Comparison of ENCODE assay signal across 9 mouse cellular contexts in the genomic region with DNA sequence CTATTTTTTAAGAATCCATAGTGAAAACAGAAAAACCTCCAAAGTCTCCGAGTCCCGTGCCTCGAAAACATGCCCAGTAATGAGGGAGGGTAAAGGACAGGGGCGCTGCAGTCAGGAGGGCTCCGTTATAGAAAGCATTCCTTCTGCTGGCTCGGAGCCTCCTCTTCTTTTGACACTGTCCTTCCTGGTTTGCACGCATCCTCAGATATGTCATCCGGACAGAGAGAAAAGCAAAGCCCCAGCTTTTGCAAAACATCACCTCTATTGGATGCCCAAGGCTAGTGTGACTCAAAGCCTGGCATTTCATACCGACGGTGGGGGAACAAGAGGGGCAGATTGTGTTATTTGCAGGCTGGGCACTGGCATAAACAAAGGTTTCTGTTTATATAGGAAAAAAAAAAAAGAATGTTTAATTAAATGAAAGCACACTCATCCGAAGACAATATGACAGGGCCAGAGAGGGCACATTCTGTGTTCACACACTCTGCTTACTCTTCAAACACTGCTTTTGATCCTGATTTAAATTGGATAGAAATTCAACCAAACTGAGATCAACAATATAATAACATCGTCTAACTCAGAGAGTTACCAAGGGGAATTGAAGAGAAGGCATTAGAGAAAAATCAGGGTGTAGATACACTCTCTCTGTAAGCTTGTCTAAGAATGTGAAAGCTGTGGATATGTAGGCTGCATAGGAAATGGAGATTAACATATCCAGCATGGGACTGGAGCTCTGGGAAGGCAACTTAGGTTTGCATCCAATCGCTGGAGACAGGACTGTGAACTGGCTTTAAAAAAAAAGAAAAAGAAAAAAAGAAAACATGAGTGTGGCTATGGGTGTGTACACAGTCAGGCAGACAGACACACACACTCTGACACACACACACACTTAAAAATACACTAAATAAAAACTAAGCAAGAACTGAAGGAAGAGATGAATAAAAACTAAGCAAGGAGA.
DNase-seq lines count a peak whose midpoint lies in the region; ATAC-seq and TF ChIP-seq lines count a peak whose summit lies in the region.
"Had no signal": no experiment of that assay in that cellular context is flagged by ENCODE, and none has a peak within 500 bp of the region (broad histone marks: within the 10 kb centered on the region; RNA-seq: fewer than 3 reads in every experiment).

No protein-coding gene starts in this region.

- no peaks in the 10 kb centered on the region for H3K9me3 ChIP-seq in lung, embryonic 14.5 days (ENCODE audit: low read depth, low read length)
- no peaks in the 10 kb centered on the region for H3K9me3 ChIP-seq in forebrain, embryonic 16.5 days (ENCODE audit: control insufficient read depth, low read length)
- H3K9me3 ChIP-seq in midbrain, embryonic 15.5 days, result no peaks in the 10 kb centered on the region

- DNase-seq in embryo, embryonic 10.5 days (ENCODE audit: low spot score), result peak; percentile 9
- DNase-seq in embryo, embryonic 11 days, result no peak
- DNase-seq in lung, embryonic 14.5 days, result peak; percentile 61
- no peak for DNase-seq in lung, adult 2 months
- DNase-seq in frontal cortex, postnatal 10 days (ENCODE audit: low spot score in 2 of 2), result no peak
- DNase-seq in left cerebral cortex, adult 8-10 months (ENCODE audit: low spot score in 2 of 2), result no peak

- no peak overlapping the region for H3K9ac ChIP-seq in lung, embryonic 14.5 days
- H3K9ac ChIP-seq in forebrain, embryonic 16.5 days (replicated peaks; ENCODE audit: low read depth, low read length), result peak overlapping the region; percentile 22; the same call in 1 of the 2 replicates
- 0 out of 2 replicates have a peak overlapping the region, but pooled peaks have one; percentile 6 for H3K9ac ChIP-seq in midbrain, embryonic 15.5 days

- 24% methylated on average over 13 of the region's 13 CpGs for WGBS in lung, embryonic 14.5 days
- WGBS in lung, adult 2 months, result 35% methylated on average over 13 of the region's 13 CpGs
- WGBS in forebrain, embryonic 16.5 days, result 28% methylated on average over 13 of the region's 13 CpGs
- 25% methylated on average over 13 of the region's 13 CpGs for WGBS in midbrain, embryonic 15.5 days

- H3K27me3 ChIP-seq in lung, embryonic 14.5 days (ENCODE audit: insufficient read depth, low read length), result no peaks in the 10 kb centered on the region
- H3K27me3 ChIP-seq in forebrain, embryonic 16.5 days (replicated peaks; ENCODE audit: control insufficient read depth, insufficient read depth, low read length), result no peaks in the 10 kb centered on the region
- no peaks in the 10 kb centered on the region for H3K27me3 ChIP-seq in midbrain, embryonic 15.5 days (replicated peaks)

- no peak overlapping the region for H3K4me2 ChIP-seq in lung, embryonic 14.5 days
- H3K4me2 ChIP-seq in forebrain, embryonic 16.5 days (ENCODE audit: low read length), result peak overlapping the region; percentile 25
- H3K4me2 ChIP-seq in midbrain, embryonic 15.5 days, result peak overlapping the region; percentile 8; the same call in 1 of the 2 replicates

- peak; percentile 90 for ATAC-seq in lung, embryonic 14.5 days (ENCODE audit: insufficient read depth)
- peak; percentile 56 for ATAC-seq in forebrain, embryonic 16.5 days
- peak; percentile 77 for ATAC-seq in midbrain, embryonic 15.5 days (replicated peaks)

- peak overlapping the region; percentile 59 for H3K27ac ChIP-seq in lung, embryonic 14.5 days (ENCODE audit: low read depth)
- peak overlapping the region; percentile 71 for H3K27ac ChIP-seq in forebrain, embryonic 16.5 days (ENCODE audit: low read length)
- peak overlapping the region; percentile 63 for H3K27ac ChIP-seq in midbrain, embryonic 15.5 days

- H3K4me1 ChIP-seq in lung, embryonic 14.5 days (ENCODE audit: insufficient read depth), result peaks cover 9% of the 10 kb centered on the region; the same call in 1 of the 2 replicates
- H3K4me1 ChIP-seq in lung, adult 2 months (ENCODE audit: control insufficient read depth, insufficient read depth, low read length), result no peaks in the 10 kb centered on the region; the same call in 1 of the 2 replicates
- peaks cover 19% of the 10 kb centered on the region for H3K4me1 ChIP-seq in forebrain, embryonic 16.5 days (replicated peaks; ENCODE audit: control insufficient read depth, insufficient read depth, low read length)
- peaks cover 19% of the 10 kb centered on the region for H3K4me1 ChIP-seq in midbrain, embryonic 15.5 days

- no peak for TF ChIP-seq CTCF in lung, embryonic 14.5 days (IDR thresholded peaks at IDR 0.05; ENCODE audit: low read depth)
- TF ChIP-seq CTCF in lung, adult 2 months (IDR thresholded peaks at IDR 0.05; ENCODE audit: insufficient read depth, low read length), result no peak

- H3K4me3 ChIP-seq in lung, embryonic 14.5 days (ENCODE audit: low read depth, low read length), result no peak overlapping the region
- no peak overlapping the region for H3K4me3 ChIP-seq in lung, adult 2 months (replicated peaks; ENCODE audit: extremely low read depth, low read depth, low read length)
- H3K4me3 ChIP-seq in forebrain, embryonic 16.5 days (replicated peaks; ENCODE audit: low read length), result no peak overlapping the region
- no peak overlapping the region for H3K4me3 ChIP-seq in midbrain, embryonic 15.5 days
- H3K4me3 ChIP-seq: erythroblast, embryonic 14.5 days had no signal

- H3K36me3 ChIP-seq in lung, embryonic 14.5 days (ENCODE audit: insufficient read depth), result no peaks in the 10 kb centered on the region
- no peaks in the 10 kb centered on the region for H3K36me3 ChIP-seq in forebrain, embryonic 16.5 days (ENCODE audit: control insufficient read depth, insufficient read depth)
- H3K36me3 ChIP-seq in midbrain, embryonic 15.5 days (replicated peaks), result no peaks in the 10 kb centered on the region

- no peak for TF ChIP-seq POLR2A in lung, adult 2 months (IDR thresholded peaks at IDR 0.05; ENCODE audit: borderline replicate concordance, extremely low read depth, low read depth, low read length)

Comparison
In these comparisons a context has a peak if more than half of its experiments do, and no peak if none do; other contexts are left out.
1. DNase-seq: peak in embryo, embryonic 10.5 days (single experiment) and lung, embryonic 14.5 days (single experiment); none in embryo, embryonic 11 days (single experiment), lung, adult 2 months (single experiment), frontal cortex, postnatal 10 days (0 of 2) and left cerebral cortex, adult 8-10 months (0 of 2).
2. Peak in every context shown above with its lines, with median percentiles within 50 percentile points of each other: ATAC-seq and H3K27ac ChIP-seq.